Mouse (Mus musculus): ENCODE results near the gene Gtsf1l. TPM values are rescaled to one million over a fixed set of nuclear protein-coding genes. Genes with fewer than 3 reads are reported as not detected.

The Gtsf1l gene
- polyA plus RNA-seq, 1 experiment from 2014 or later: not detected

- no peak overlapping the region for H3K27ac ChIP-seq
- ATAC-seq (ENCODE audit: insufficient number of reproducible peaks, low FRiP score, low TSS enrichment, low read depth): no peak
- H3K36me3 ChIP-seq: peaks cover 16% of the 10 kb centered on the region
- H3K9ac ChIP-seq: no peak overlapping the region
- H3K27me3 ChIP-seq: no peaks in the 10 kb centered on the region
- no peaks in the 10 kb centered on the region for H3K9me3 ChIP-seq
- no peak overlapping the region for H3K4me3 ChIP-seq
- H3K4me1 ChIP-seq: no peaks in the 10 kb centered on the region
- H3K4me2 ChIP-seq: no peak overlapping the region
- 61% methylated on average over 5 of the region's 5 CpGs for WGBS
These were observed 5.1 kb downstream of the Gtsf1l start for GRCm38 (mm10) chr2:163082591-163082990.

- Histone ChIP-seq H3K9me3 (no peaks in the 10 kb centered on the region), H3K4me1 (no peaks in the 10 kb centered on the region), H3K36me3 (peaks cover 37% of the 10 kb centered on the region), H3K4me2 (no peak overlapping the region), H3K4me3 (no peak overlapping the region), H3K9ac (no peak overlapping the region), H3K27me3 (no peaks in the 10 kb centered on the region), H3K27ac (no peak overlapping the region)
- WGBS: 89% methylated on average over 4 of the region's 4 CpGs
- ATAC-seq (ENCODE audit: insufficient number of reproducible peaks, low FRiP score, low TSS enrichment, low read depth): no peak
These were observed 8.6 kb downstream of the Gtsf1l start for GRCm38 (mm10) chr2:163079041-163079440.

- 81% methylated on average over 3 of the region's 3 CpGs for WGBS
- H3K9me3 ChIP-seq: no peaks in the 10 kb centered on the region
- H3K27me3 ChIP-seq: no peaks in the 10 kb centered on the region
- no peak for ATAC-seq (ENCODE audit: insufficient number of reproducible peaks, low FRiP score, low TSS enrichment, low read depth)
- no peaks in the 10 kb centered on the region for H3K4me1 ChIP-seq
- no peak overlapping the region for H3K4me2 ChIP-seq
- no peak overlapping the region for H3K4me3 ChIP-seq
- H3K36me3 ChIP-seq: peaks cover 52% of the 10 kb centered on the region
- H3K9ac ChIP-seq: no peak overlapping the region
- no peak overlapping the region for H3K27ac ChIP-seq
These were observed 12.4 kb downstream of the Gtsf1l start for GRCm38 (mm10) chr2:163075234-163075633.

- WGBS: 93% methylated on average over 12 of the region's 12 CpGs
- ATAC-seq (ENCODE audit: insufficient number of reproducible peaks, low FRiP score, low TSS enrichment, low read depth): 0 out of 2 replicates have a peak, but pooled peaks have one; percentile 28
- H3K36me3 ChIP-seq: peaks cover 51% of the 10 kb centered on the region
These were observed 12.8 kb downstream of the Gtsf1l start for GRCm38 (mm10) chr2:163074808-163075207.

GRCm38 (mm10) chr2:163074006-163074405, 13.6 kb downstream of the Gtsf1l start:
- Histone ChIP-seq H3K4me1 (no peaks in the 10 kb centered on the region), H3K9ac (no peak overlapping the region), H3K36me3 (peaks cover 44% of the 10 kb centered on the region), H3K9me3 (no peaks in the 10 kb centered on the region), H3K4me2 (no peak overlapping the region), H3K27me3 (no peaks in the 10 kb centered on the region), H3K27ac (no peak overlapping the region), H3K4me3 (no peak overlapping the region)
- ATAC-seq (ENCODE audit: insufficient number of reproducible peaks, low FRiP score, low TSS enrichment, low read depth): no peak
- WGBS: 76% methylated on average over 7 of the region's 7 CpGs

More at GRCm38 (mm10) chr2:163074808-163075207, 12.8 kb downstream of the Gtsf1l start:
- no peaks in the 10 kb centered on the region for H3K27me3 ChIP-seq
- no peak overlapping the region for H3K27ac ChIP-seq
- no peaks in the 10 kb centered on the region for H3K4me1 ChIP-seq
- no peak overlapping the region for H3K9ac ChIP-seq
- H3K9me3 ChIP-seq: no peaks in the 10 kb centered on the region
- no peak overlapping the region for H3K4me2 ChIP-seq
- H3K4me3 ChIP-seq: no peak overlapping the region

GRCm38 (mm10) chr2:163073023-163073757, 14.5 kb downstream of the Gtsf1l start:
- Histone ChIP-seq H3K27me3 (no peaks in the 10 kb centered on the region), H3K4me2 (no peak overlapping the region)

GRCm38 (mm10) chr2:163071590-163071989, 16.1 kb downstream of the Gtsf1l start:
- Histone ChIP-seq H3K4me3 (no peak overlapping the region), H3K27me3 (no peaks in the 10 kb centered on the region), H3K4me1 (no peaks in the 10 kb centered on the region), H3K9ac (no peak overlapping the region), H3K27ac (no peak overlapping the region), H3K9me3 (no peaks in the 10 kb centered on the region), H3K36me3 (peaks cover 40% of the 10 kb centered on the region), H3K4me2 (no peak overlapping the region)
- no peak for ATAC-seq (ENCODE audit: insufficient number of reproducible peaks, low FRiP score, low TSS enrichment, low read depth)
- whole genome bisulfite sequencing: 83% methylated on average over 3 of the region's 3 CpGs

More at GRCm38 (mm10) chr2:163073023-163073757, 14.5 kb downstream of the Gtsf1l start:
- H3K4me3 ChIP-seq: no peak overlapping the region
- peaks cover 43% of the 10 kb centered on the region for H3K36me3 ChIP-seq
- no peaks in the 10 kb centered on the region for H3K9me3 ChIP-seq
- H3K27ac ChIP-seq: no peak overlapping the region
- H3K4me1 ChIP-seq: no peaks in the 10 kb centered on the region
- ATAC-seq (ENCODE audit: insufficient number of reproducible peaks, low FRiP score, low TSS enrichment, low read depth): no peak
- no peak overlapping the region for H3K9ac ChIP-seq
- whole genome bisulfite sequencing: 89% methylated on average over 9 of the region's 9 CpGs

- WGBS: 83% methylated on average over 3 of the region's 3 CpGs
These were observed 17.4 kb downstream of the Gtsf1l start for GRCm38 (mm10) chr2:163070213-163070612.

GRCm38 (mm10) chr2:163067233-163067632, 20.4 kb downstream of the Gtsf1l start:
- H3K27me3 ChIP-seq: no peaks in the 10 kb centered on the region
- H3K4me2 ChIP-seq: no peak overlapping the region
- no peaks in the 10 kb centered on the region for H3K9me3 ChIP-seq
- no peaks in the 10 kb centered on the region for H3K4me1 ChIP-seq
- H3K27ac ChIP-seq: no peak overlapping the region
- no peak overlapping the region for H3K4me3 ChIP-seq
- H3K36me3 ChIP-seq: peaks cover 39% of the 10 kb centered on the region
- no peak for ATAC-seq (ENCODE audit: insufficient number of reproducible peaks, low FRiP score, low TSS enrichment, low read depth)
- WGBS: 97% methylated on average over 1 of the region's 1 CpGs
- no peak overlapping the region for H3K9ac ChIP-seq

More at GRCm38 (mm10) chr2:163070213-163070612, 17.4 kb downstream of the Gtsf1l start:
- Histone ChIP-seq H3K9ac (no peak overlapping the region), H3K4me3 (no peak overlapping the region), H3K27me3 (no peaks in the 10 kb centered on the region), H3K27ac (no peak overlapping the region), H3K9me3 (no peaks in the 10 kb centered on the region), H3K4me2 (no peak overlapping the region), H3K36me3 (peaks cover 40% of the 10 kb centered on the region), H3K4me1 (no peaks in the 10 kb centered on the region)
- no peak for ATAC-seq (ENCODE audit: insufficient number of reproducible peaks, low FRiP score, low TSS enrichment, low read depth)

- Histone ChIP-seq H3K9me3 (no peaks in the 10 kb centered on the region), H3K27ac (no peak overlapping the region), H3K9ac (no peak overlapping the region), H3K27me3 (no peaks in the 10 kb centered on the region), H3K4me1 (no peaks in the 10 kb centered on the region), H3K36me3 (peaks cover 41% of the 10 kb centered on the region), H3K4me3 (no peak overlapping the region), H3K4me2 (no peak overlapping the region)
- no peak for ATAC-seq (ENCODE audit: insufficient number of reproducible peaks, low FRiP score, low TSS enrichment, low read depth)
- WGBS: 95% methylated on average over 6 of the region's 6 CpGs
These were observed 21.3 kb downstream of the Gtsf1l start for GRCm38 (mm10) chr2:163066326-163066725.

GRCm38 (mm10) chr2:163062119-163062508, 25.5 kb downstream of the Gtsf1l start:
- WGBS: 80% methylated on average over 6 of the region's 6 CpGs

GRCm38 (mm10) chr2:163061203-163062118, 26.2 kb downstream of the Gtsf1l start:
- Histone ChIP-seq H3K4me2 (no peak overlapping the region), H3K9ac (no peak overlapping the region), H3K27ac (no peak overlapping the region), H3K4me3 (no peak overlapping the region), H3K4me1 (no peaks in the 10 kb centered on the region), H3K9me3 (no peaks in the 10 kb centered on the region), H3K36me3 (peaks cover 34% of the 10 kb centered on the region), H3K27me3 (no peaks in the 10 kb centered on the region)
- ATAC-seq (ENCODE audit: insufficient number of reproducible peaks, low FRiP score, low TSS enrichment, low read depth): no peak
- 82% methylated on average over 8 of the region's 8 CpGs for WGBS

More at GRCm38 (mm10) chr2:163062119-163062508, 25.5 kb downstream of the Gtsf1l start:
- H3K4me2 ChIP-seq: no peak overlapping the region
- H3K9ac ChIP-seq: no peak overlapping the region
- H3K27me3 ChIP-seq: no peaks in the 10 kb centered on the region
- no peaks in the 10 kb centered on the region for H3K9me3 ChIP-seq
- H3K4me3 ChIP-seq: no peak overlapping the region
- peaks cover 34% of the 10 kb centered on the region for H3K36me3 ChIP-seq
- H3K4me1 ChIP-seq: no peaks in the 10 kb centered on the region
- H3K27ac ChIP-seq: no peak overlapping the region
- ATAC-seq (ENCODE audit: insufficient number of reproducible peaks, low FRiP score, low TSS enrichment, low read depth): no peak

Measured in limb, embryonic 15.5 days (tissue).